Mouse (Mus musculus): Measurements from ENCODE around the gene Tlcd1. TPM values are rescaled to one million over a fixed set of nuclear protein-coding genes. Genes with fewer than 3 reads are reported as not detected.
"Not testable (repeated sequence)": the region's sequence is repeated elsewhere in the genome, so short reads cannot be mapped to it uniquely, and the experiment has no call there.

Tlcd1 gene
- 12.2 and 13.2 TPM in 2 replicates for polyA plus RNA-seq (2011; ENCODE audit: insufficient read depth, insufficient read length, low read depth, missing spikeins)

- H3K27ac ChIP-seq (ENCODE audit: insufficient read depth, low read length), result peak within 1 kb of the TSS; percentile 90
- H3K9me3 ChIP-seq (replicated peaks; ENCODE audit: control insufficient read depth, insufficient read depth, low read length, poor library complexity, severe bottlenecking), result no peaks in the 10 kb centered on the region
- H3K27me3 ChIP-seq (ENCODE audit: control insufficient read depth, insufficient read depth, low read length, poor library complexity, severe bottlenecking), result no peaks in the 10 kb centered on the region
- H3K4me1 ChIP-seq (ENCODE audit: control insufficient read depth, insufficient read depth, low read length), result no peaks in the 10 kb centered on the region
- peak within 1 kb of the TSS; percentile 89 for H3K9ac ChIP-seq (ENCODE audit: low read depth, poor library complexity, severe bottlenecking)
- peak within 1 kb of the TSS; percentile 97 for H3K4me3 ChIP-seq (ENCODE audit: low read depth, low read length)
- H3K36me3 ChIP-seq (ENCODE audit: control insufficient read depth, insufficient read depth, low read length, poor library complexity, severe bottlenecking), result peaks cover 22% of the 10 kb centered on the region
- TF ChIP-seq POLR2A (IDR thresholded peaks at IDR 0.05; ENCODE audit: insufficient read depth, low read length) (peak; percentile 27), CTCF (IDR thresholded peaks at IDR 0.05; ENCODE audit: low read depth, low read length) (no peak)
These were observed at the start of gene Tlcd1, which contains the start of gene Nek8 for GRCm38 (mm10) chr11:78176402-78176862. Tlcd1 (plus strand) TSS chr11:78176711. Nek8 (minus strand) TSS chr11:78176675.

GRCm38 (mm10) chr11:78126739-78127138, 49.8 kb upstream of the Tlcd1 start:
- Histone ChIP-seq H3K4me3 (ENCODE audit: low read depth, low read length) (no peak overlapping the region), H3K9ac (ENCODE audit: low read depth, poor library complexity, severe bottlenecking) (no peak overlapping the region), H3K9me3 (replicated peaks; ENCODE audit: control insufficient read depth, insufficient read depth, low read length, poor library complexity, severe bottlenecking) (no peaks in the 10 kb centered on the region), H3K27me3 (ENCODE audit: control insufficient read depth, insufficient read depth, low read length, poor library complexity, severe bottlenecking) (no peaks in the 10 kb centered on the region), H3K4me1 (ENCODE audit: control insufficient read depth, insufficient read depth, low read length) (no peaks in the 10 kb centered on the region), H3K27ac (ENCODE audit: insufficient read depth, low read length) (no peak overlapping the region), H3K36me3 (ENCODE audit: control insufficient read depth, insufficient read depth, low read length, poor library complexity, severe bottlenecking) (no peaks in the 10 kb centered on the region)
- TF ChIP-seq EP300 (IDR thresholded peaks at IDR 0.05; ENCODE audit: insufficient read depth, low read depth, low read length), result no peak
- no peak for TF ChIP-seq POLR2A (IDR thresholded peaks at IDR 0.05; ENCODE audit: insufficient read depth, low read length)
- TF ChIP-seq CTCF (IDR thresholded peaks at IDR 0.05; ENCODE audit: low read depth, low read length), result no peak

- Histone ChIP-seq H3K27me3 (ENCODE audit: control insufficient read depth, insufficient read depth, low read length, poor library complexity, severe bottlenecking) (no peaks in the 10 kb centered on the region), H3K27ac (ENCODE audit: insufficient read depth, low read length) (no peak overlapping the region), H3K9ac (ENCODE audit: low read depth, poor library complexity, severe bottlenecking) (no peak overlapping the region), H3K4me1 (ENCODE audit: control insufficient read depth, insufficient read depth, low read length) (no peaks in the 10 kb centered on the region), H3K36me3 (ENCODE audit: control insufficient read depth, insufficient read depth, low read length, poor library complexity, severe bottlenecking) (no peaks in the 10 kb centered on the region), H3K4me3 (ENCODE audit: low read depth, low read length) (no peak overlapping the region), H3K9me3 (replicated peaks; ENCODE audit: control insufficient read depth, insufficient read depth, low read length, poor library complexity, severe bottlenecking) (no peaks in the 10 kb centered on the region)
- no peak for TF ChIP-seq EP300 (IDR thresholded peaks at IDR 0.05; ENCODE audit: insufficient read depth, low read depth, low read length)
- no peak for TF ChIP-seq POLR2A (IDR thresholded peaks at IDR 0.05; ENCODE audit: insufficient read depth, low read length)
- no peak for TF ChIP-seq CTCF (IDR thresholded peaks at IDR 0.05; ENCODE audit: low read depth, low read length)
These were observed 47.1 kb upstream of the Tlcd1 start for GRCm38 (mm10) chr11:78129458-78129857.

- no peaks in the 10 kb centered on the region for H3K27me3 ChIP-seq (ENCODE audit: control insufficient read depth, insufficient read depth, low read length, poor library complexity, severe bottlenecking)
- H3K9me3 ChIP-seq (replicated peaks; ENCODE audit: control insufficient read depth, insufficient read depth, low read length, poor library complexity, severe bottlenecking), result no peaks in the 10 kb centered on the region
- no peak overlapping the region for H3K27ac ChIP-seq (ENCODE audit: insufficient read depth, low read length)
- H3K4me1 ChIP-seq (ENCODE audit: control insufficient read depth, insufficient read depth, low read length), result no peaks in the 10 kb centered on the region
- H3K9ac ChIP-seq (ENCODE audit: low read depth, poor library complexity, severe bottlenecking), result no peak overlapping the region
- no peaks in the 10 kb centered on the region for H3K36me3 ChIP-seq (ENCODE audit: control insufficient read depth, insufficient read depth, low read length, poor library complexity, severe bottlenecking)
- H3K4me3 ChIP-seq (ENCODE audit: low read depth, low read length), result no peak overlapping the region
- TF ChIP-seq CTCF (IDR thresholded peaks at IDR 0.05; ENCODE audit: low read depth, low read length), result no peak
- TF ChIP-seq POLR2A (IDR thresholded peaks at IDR 0.05; ENCODE audit: insufficient read depth, low read length), result no peak
- TF ChIP-seq EP300 (IDR thresholded peaks at IDR 0.05; ENCODE audit: insufficient read depth, low read depth, low read length), result no peak
These were observed 42.6 kb upstream of the Tlcd1 start for GRCm38 (mm10) chr11:78133915-78134314.

GRCm38 (mm10) chr11:78134344-78134743, 42.2 kb upstream of the Tlcd1 start:
- H3K9ac ChIP-seq (ENCODE audit: low read depth, poor library complexity, severe bottlenecking), result no peak overlapping the region
- H3K4me1 ChIP-seq (ENCODE audit: control insufficient read depth, insufficient read depth, low read length), result no peaks in the 10 kb centered on the region
- TF ChIP-seq POLR2A (IDR thresholded peaks at IDR 0.05; ENCODE audit: insufficient read depth, low read length) (no peak), EP300 (IDR thresholded peaks at IDR 0.05; ENCODE audit: insufficient read depth, low read depth, low read length) (no peak), CTCF (IDR thresholded peaks at IDR 0.05; ENCODE audit: low read depth, low read length) (no peak)
- H3K36me3 ChIP-seq (ENCODE audit: control insufficient read depth, insufficient read depth, low read length, poor library complexity, severe bottlenecking), result no peaks in the 10 kb centered on the region
- no peak overlapping the region for H3K27ac ChIP-seq (ENCODE audit: insufficient read depth, low read length)
- H3K9me3 ChIP-seq (replicated peaks; ENCODE audit: control insufficient read depth, insufficient read depth, low read length, poor library complexity, severe bottlenecking), result no peaks in the 10 kb centered on the region
- no peak overlapping the region for H3K4me3 ChIP-seq (ENCODE audit: low read depth, low read length)
- H3K27me3 ChIP-seq (ENCODE audit: control insufficient read depth, insufficient read depth, low read length, poor library complexity, severe bottlenecking), result no peaks in the 10 kb centered on the region

GRCm38 (mm10) chr11:78135314-78135713, 41.2 kb upstream of the Tlcd1 start:
- not testable (repeated sequence) for H3K27ac ChIP-seq (ENCODE audit: insufficient read depth, low read length); H3K4me3 ChIP-seq (ENCODE audit: low read depth, low read length); H3K9me3 ChIP-seq (replicated peaks; ENCODE audit: control insufficient read depth, insufficient read depth, low read length, poor library complexity, severe bottlenecking); H3K27me3 ChIP-seq (ENCODE audit: control insufficient read depth, insufficient read depth, low read length, poor library complexity, severe bottlenecking); H3K4me1 ChIP-seq (ENCODE audit: control insufficient read depth, insufficient read depth, low read length); H3K36me3 ChIP-seq (ENCODE audit: control insufficient read depth, insufficient read depth, low read length, poor library complexity, severe bottlenecking)
- H3K9ac ChIP-seq (ENCODE audit: low read depth, poor library complexity, severe bottlenecking), result 0 out of 2 replicates have a peak overlapping the region, but pooled peaks have one; percentile 27
